ENCODE assay signal across 34 mouse cellular contexts in genomic region chrX:143216626-143217025, GRCm38 (mm10).
"Had no signal": no experiment of that assay in that cellular context is flagged by ENCODE, and none has a peak within 500 bp of the region (broad histone marks: within the 10 kb centered on the region; RNA-seq: fewer than 3 reads in every experiment).

No protein-coding gene starts in this region.

- DNase-seq: heart, postnatal 10 days; heart, postnatal 14 days; heart, postnatal 36 days; heart, postnatal 4 days; kidney, adult 11 months; kidney, adult 18-20 months; kidney, adult 2 months; kidney, adult 8-10 months; kidney, adult 9 months; kidney, postnatal 10 days; kidney, postnatal 14 days; kidney, postnatal 25 days; kidney, postnatal 36 days; kidney, postnatal 4 days; layer of hippocampus, adult 9-11 months; layer of hippocampus, postnatal 36 days had no signal

- H3K36me3 ChIP-seq: heart, embryonic 12.5 days; heart, embryonic 13.5 days; heart, embryonic 15.5 days; hindbrain, embryonic 10.5 days; hindbrain, embryonic 12.5 days; hindbrain, embryonic 13.5 days; hindbrain, embryonic 15.5 days; intestine, embryonic 15.5 days; kidney, embryonic 15.5 days had no signal

- H3K27ac ChIP-seq: heart, embryonic 13.5 days; heart, embryonic 15.5 days; hindbrain, embryonic 10.5 days; hindbrain, embryonic 12.5 days; hindbrain, embryonic 13.5 days; hindbrain, embryonic 14.5 days; hindbrain, embryonic 15.5 days; hindbrain, postnatal 0 days; intestine, embryonic 15.5 days; kidney, embryonic 15.5 days; kidney, postnatal 0 days; layer of hippocampus, adult 2 months; left cerebral cortex, adult 2 months had no signal

- H3K4me2 ChIP-seq: heart, embryonic 11.5 days; heart, embryonic 12.5 days; heart, embryonic 13.5 days; heart, embryonic 15.5 days; hindbrain, embryonic 12.5 days; hindbrain, embryonic 13.5 days; hindbrain, embryonic 14.5 days; hindbrain, embryonic 15.5 days; intestine, embryonic 15.5 days; kidney, embryonic 15.5 days had no signal

- ATAC-seq: hindbrain, embryonic 16.5 days; hindbrain, postnatal 0 days; inflammation-experienced regulatory T-cells, adult 6 months; intestine, embryonic 15.5 days; intestine, postnatal 0 days had no signal

- H3K4me3 ChIP-seq: heart, embryonic 12.5 days; heart, embryonic 13.5 days; heart, embryonic 15.5 days; hindbrain, embryonic 10.5 days; hindbrain, embryonic 12.5 days; hindbrain, embryonic 13.5 days; hindbrain, embryonic 15.5 days; intestine, embryonic 15.5 days; kidney, embryonic 15.5 days; layer of hippocampus, adult 2 months; left cerebral cortex, adult 2 months had no signal

- H3K4me1 ChIP-seq: heart, embryonic 12.5 days; heart, embryonic 13.5 days; heart, embryonic 15.5 days; hindbrain, embryonic 10.5 days; hindbrain, embryonic 12.5 days; hindbrain, embryonic 13.5 days; hindbrain, embryonic 15.5 days; intestine, embryonic 15.5 days; kidney, embryonic 15.5 days had no signal

- H3K9ac ChIP-seq: heart, embryonic 12.5 days; heart, embryonic 13.5 days; heart, embryonic 15.5 days; hindbrain, embryonic 12.5 days; hindbrain, embryonic 13.5 days; hindbrain, embryonic 14.5 days; hindbrain, embryonic 15.5 days; intestine, embryonic 15.5 days; kidney, embryonic 15.5 days had no signal

- H3K9me3 ChIP-seq: heart, embryonic 12.5 days; heart, embryonic 13.5 days; heart, embryonic 15.5 days; hindbrain, embryonic 10.5 days; hindbrain, embryonic 12.5 days; hindbrain, embryonic 13.5 days; hindbrain, embryonic 15.5 days; intestine, embryonic 15.5 days; kidney, embryonic 15.5 days had no signal

- H3K27me3 ChIP-seq: heart, embryonic 12.5 days; heart, embryonic 13.5 days; heart, embryonic 15.5 days; hindbrain, embryonic 12.5 days; hindbrain, embryonic 13.5 days; hindbrain, embryonic 15.5 days; intestine, embryonic 15.5 days; kidney, embryonic 15.5 days had no signal
